Mouse (Mus musculus): ENCODE results near the gene Pcdh19. TPM values are rescaled to one million over a fixed set of nuclear protein-coding genes. Genes with fewer than 3 reads are reported as not detected.
A peak's percentile ranks its signal among the peaks of the same experiment; 100 is the strongest.

Gene Pcdh19
- polyA plus RNA-seq, 1 experiment from 2014 or later = 2.9 TPM

- CTCF ChIA-PET = no interaction called here
- ATAC-seq = peak; percentile 61
- TF ChIP-seq CTCF (IDR thresholded peaks at IDR 0.05) = no peak
- peak; percentile 39 for DNase-seq (ENCODE audit: low read depth, low spot score)
- H3K27me3 ChIP-seq = peaks cover 21% of the 10 kb centered on the region
- POLR2A ChIA-PET = interaction anchor here (0.6 kb wide), 1 partner anchor 681 kb away, joined by 4 read pairs; no protein-coding TSS in a partner anchor
- in situ Hi-C loops (cut with MboI; ENCODE audit: low pct_unique_long_range_greater_than_20kb) = no loop called here
These were observed 86.7 kb downstream of the Pcdh19 start for GRCm38 (mm10) chrX:133602068-133602467.

DNA sequence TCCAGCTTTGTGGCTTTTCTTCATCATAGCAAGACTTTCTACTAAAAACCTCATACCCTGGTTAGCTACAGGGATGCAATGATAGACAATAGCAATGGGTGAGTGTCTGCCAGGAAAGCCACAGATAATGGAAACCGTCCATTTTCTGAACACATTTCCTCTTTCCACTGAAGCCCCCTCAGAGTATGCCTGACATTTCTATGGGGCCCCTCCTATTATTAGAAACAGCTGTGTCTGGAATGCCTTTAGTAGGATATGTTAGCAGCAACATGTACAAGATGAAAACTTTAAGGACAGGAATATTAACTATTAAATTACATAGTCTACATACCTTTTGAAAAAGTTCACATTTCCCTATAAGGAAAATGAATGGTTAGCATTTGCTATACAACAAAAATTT is 87.1 kb downstream of the Pcdh19 start:
- peaks cover 22% of the 10 kb centered on the region for H3K27me3 ChIP-seq
- no peak for TF ChIP-seq CTCF (IDR thresholded peaks at IDR 0.05)
- POLR2A ChIA-PET = interaction anchor here (1.1 kb wide), 1 partner anchor 32 kb away, joined by 3 read pairs; no protein-coding TSS in a partner anchor
- ATAC-seq (no peak), DNase-seq (ENCODE audit: low read depth, low spot score) (no peak)
- CTCF ChIA-PET = no interaction called here
- in situ Hi-C loops (cut with MboI; ENCODE audit: low pct_unique_long_range_greater_than_20kb) = no loop called here

- in situ Hi-C loops (cut with MboI; ENCODE audit: low pct_unique_long_range_greater_than_20kb) = no loop called here
- ATAC-seq (peak; percentile 92), DNase-seq (ENCODE audit: low read depth, low spot score) (peak; percentile 47)
- ChIA-PET CTCF (interaction anchor here (0.6 kb wide), 1 partner anchor 279 kb away, joined by 4 read pairs; no protein-coding TSS in a partner anchor), POLR2A (interaction anchor here (1.1 kb wide), 1 partner anchor 32 kb away, joined by 3 read pairs; no protein-coding TSS in a partner anchor)
- TF ChIP-seq CTCF (IDR thresholded peaks at IDR 0.05) = no peak
- peaks cover 25% of the 10 kb centered on the region for H3K27me3 ChIP-seq
These were observed 87.6 kb downstream of the Pcdh19 start for GRCm38 (mm10) chrX:133601195-133601594.

- ATAC-seq = no peak
- H3K27me3 ChIP-seq = peaks cover 10% of the 10 kb centered on the region
- in situ Hi-C loops (cut with MboI; ENCODE audit: low pct_unique_long_range_greater_than_20kb) = no loop called here
- TF ChIP-seq CTCF (IDR thresholded peaks at IDR 0.05) = no peak
- ChIA-PET POLR2A (no interaction called here), CTCF (interaction anchor here (1.2 kb wide), 1 partner anchor 10 kb away, joined by 6 read pairs; no protein-coding TSS in a partner anchor)
- no peak for DNase-seq (ENCODE audit: low read depth, low spot score)
These were observed 113.0 kb downstream of the Pcdh19 start for GRCm38 (mm10) chrX:133575601-133576382.

DNA sequence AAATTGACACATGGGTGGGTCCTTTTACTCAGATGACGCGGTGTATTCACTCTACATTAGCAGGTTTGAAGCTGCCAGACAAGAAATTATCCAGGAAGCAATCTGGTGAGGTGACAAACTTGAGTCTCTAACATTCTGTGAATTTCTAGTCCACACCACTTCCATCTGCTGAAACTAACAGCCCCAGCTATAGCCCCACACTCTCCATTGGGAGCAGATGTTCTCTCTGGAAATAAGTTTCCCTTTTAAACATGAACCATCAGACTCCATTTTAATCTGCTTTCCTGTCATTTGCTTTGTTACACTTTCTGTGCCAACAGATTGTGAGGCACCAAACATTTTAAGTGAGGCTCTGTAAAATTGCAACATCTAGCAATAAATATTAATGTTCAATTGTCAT is 123.4 kb downstream of the Pcdh19 start:
- ChIA-PET POLR2A (no interaction called here), CTCF (interaction anchor here (2.2 kb wide), 1 partner anchor 10 kb away, joined by 6 read pairs; no protein-coding TSS in a partner anchor)
- no peak for TF ChIP-seq CTCF (IDR thresholded peaks at IDR 0.05)
- in situ Hi-C loops (cut with MboI; ENCODE audit: low pct_unique_long_range_greater_than_20kb) = no loop called here
- ATAC-seq = no peak
- peaks cover 17% of the 10 kb centered on the region for H3K27me3 ChIP-seq
- DNase-seq (ENCODE audit: low read depth, low spot score) = no peak

Other genes with a start within 250 kb of the Pcdh19 start
- not detected for gene Tnmd, start 162.0 kb upstream of the Pcdh19 start, polyA plus RNA-seq (2021)
- gene Tspan6, start 209.4 kb upstream of the Pcdh19 start, polyA plus RNA-seq (2021) = 132 TPM
- 4.9 TPM for gene Srpx2, start 219.4 kb upstream of the Pcdh19 start, polyA plus RNA-seq (2021)

Data from Patski (cell line).